Mouse (Mus musculus): Measurements from ENCODE around the gene Gm7879. TPM values are rescaled to one million over a fixed set of nuclear protein-coding genes. Genes with fewer than 3 reads are reported as not detected.

Gene Gm7879
- 0.39 and 0.62 TPM in 2 replicates for polyA plus RNA-seq (2012; rRNA removed; ENCODE audit: low replicate concordance)

GRCm38 (mm10) chr5:43912844-43913243, at the start of gene Gm7879:
TSS of gene Gm7879 (plus strand) at chr5:43913144.

GRCm38 (mm10) chr5:43868253-43868652, 44.7 kb upstream of the Gm7879 start, which contains the start of gene Cd38:
TSS of gene Cd38 (plus strand) at chr5:43868553.

Other genes starting within 250 kb of the Gm7879 start
- gene Bst1, start 94.3 kb upstream of the Gm7879 start, polyA plus RNA-seq (2012; rRNA removed; ENCODE audit: low replicate concordance) = 1.5 and 2.1 TPM in 2 replicates
- gene Fbxl5, start 91.5 kb upstream of the Gm7879 start, polyA plus RNA-seq (2012; rRNA removed; ENCODE audit: low replicate concordance) = 33.5 and 42.2 TPM in 2 replicates
- 10.6 and 16.7 TPM in 2 replicates for gene Cd38, start 44.6 kb upstream of the Gm7879 start, polyA plus RNA-seq (2012; rRNA removed; ENCODE audit: low replicate concordance)
- gene Fgfbp1, start 68.6 kb downstream of the Gm7879 start, polyA plus RNA-seq (2012; rRNA removed; ENCODE audit: low replicate concordance) = not detected in 2 replicates
- gene Prom1, start 188.9 kb downstream of the Gm7879 start, polyA plus RNA-seq (2012; rRNA removed; ENCODE audit: low replicate concordance) = 1.5 and 37.8 TPM in 2 replicates